Mouse (Mus musculus) thymus, postnatal 10 days (tissue): ENCODE measurements at regions not wholly inside any gene's neighbourhood (a gene's known extent, or its start where the extent isn't known, plus 50 kb on each side); places are given as distances from the start of the nearest gene placed in this dataset.
"Not testable (repeated sequence)": the region's sequence is repeated elsewhere in the genome, so short reads cannot be mapped to it uniquely, and the experiment has no call there.

Experiments used
- DNase-seq, 2 experiments: peaks; one replicate each; pipeline ENCODE4 v3.0.0; 2021; ENCODE audit warnings: low spot score in 2 of 2

DNA sequence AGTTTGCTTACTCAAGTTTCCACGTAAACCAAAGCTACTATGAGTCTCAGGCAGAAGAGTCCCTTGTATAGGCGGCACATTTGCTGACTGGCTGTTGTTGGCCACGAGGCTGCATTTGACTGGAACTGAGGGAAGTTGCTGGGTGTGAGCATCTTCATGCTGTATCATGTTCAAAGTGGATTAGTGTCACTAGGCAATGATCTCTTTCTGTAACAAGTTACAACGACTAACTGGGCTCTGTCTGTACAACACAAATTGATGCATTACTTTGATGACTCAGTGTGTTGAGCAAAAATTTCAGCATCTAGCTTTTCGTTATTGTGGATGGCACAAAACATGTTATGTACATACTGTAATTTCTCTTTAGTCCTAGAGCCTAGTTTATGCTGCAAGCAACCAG lies 203.7 kb upstream of the P2ry1 start:
- DNase-seq, result no peak

DNA sequence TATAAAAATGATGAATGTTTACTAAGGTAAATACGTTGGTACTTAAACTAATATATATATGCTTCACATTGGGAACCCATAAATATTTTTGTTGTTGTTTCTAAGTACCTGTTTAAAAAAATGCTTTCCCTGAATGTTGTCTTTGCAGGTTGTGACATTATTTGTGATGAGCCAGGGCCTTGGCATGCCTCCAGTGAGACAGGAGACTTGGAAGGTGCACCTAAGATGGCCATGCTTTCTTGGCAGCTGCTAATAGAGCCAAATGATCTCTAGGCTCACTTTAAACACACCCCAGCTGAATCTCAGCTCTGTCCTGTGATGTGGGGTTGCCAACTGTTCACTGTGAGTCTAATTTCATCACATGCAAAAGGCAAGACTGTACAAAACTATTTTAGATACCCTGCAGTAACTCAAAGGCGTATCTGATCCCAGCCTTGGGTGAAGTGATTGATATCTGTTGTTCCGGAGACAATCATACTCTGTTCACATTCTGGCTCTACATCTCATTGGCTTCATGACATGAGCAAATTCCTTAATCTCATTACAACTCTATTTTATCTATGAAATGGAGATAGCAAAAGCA lies 197.8 kb upstream of the P2ry1 start:
- no peak for DNase-seq

DNA sequence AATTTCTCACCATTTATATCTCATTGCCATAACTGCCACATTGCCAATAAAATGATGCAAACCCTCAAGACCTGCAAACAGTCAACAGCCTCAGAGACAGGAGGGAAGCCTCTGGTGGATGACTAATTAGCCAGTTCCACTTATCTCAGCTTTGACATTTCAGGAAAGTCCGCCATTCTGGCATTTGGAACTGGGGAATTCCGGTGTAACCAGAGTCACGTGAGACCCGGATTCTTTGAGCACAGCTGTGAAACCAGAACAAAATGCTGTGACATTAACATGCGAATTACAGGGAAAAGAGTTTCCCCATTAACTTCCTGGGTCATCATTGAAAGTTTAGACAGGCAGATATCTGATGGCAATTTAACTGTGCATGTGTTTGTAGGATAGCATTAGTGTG lies 190.7 kb upstream of the P2ry1 start:
- no peak for DNase-seq

DNA sequence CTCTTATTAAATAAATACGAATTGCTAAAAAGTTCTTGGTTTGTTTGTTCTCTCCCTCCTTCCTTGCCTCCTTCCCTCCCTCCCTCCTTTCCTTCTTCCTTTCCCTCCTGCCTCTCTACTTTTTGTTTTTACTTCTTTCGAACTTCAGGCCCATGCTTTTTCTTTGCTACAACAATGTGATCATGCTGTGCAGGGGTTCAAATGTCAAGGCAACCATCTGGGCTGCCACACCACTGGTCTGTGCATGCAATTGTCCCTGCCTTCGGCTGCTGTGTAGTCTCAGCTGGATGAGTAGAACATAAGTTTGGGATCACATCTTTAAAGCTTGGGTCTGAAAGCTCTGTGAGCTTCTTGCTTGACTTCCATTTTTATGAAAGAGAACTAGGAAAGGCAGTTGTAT lies 189.1 kb upstream of the P2ry1 start:
- no peak for DNase-seq

DNA sequence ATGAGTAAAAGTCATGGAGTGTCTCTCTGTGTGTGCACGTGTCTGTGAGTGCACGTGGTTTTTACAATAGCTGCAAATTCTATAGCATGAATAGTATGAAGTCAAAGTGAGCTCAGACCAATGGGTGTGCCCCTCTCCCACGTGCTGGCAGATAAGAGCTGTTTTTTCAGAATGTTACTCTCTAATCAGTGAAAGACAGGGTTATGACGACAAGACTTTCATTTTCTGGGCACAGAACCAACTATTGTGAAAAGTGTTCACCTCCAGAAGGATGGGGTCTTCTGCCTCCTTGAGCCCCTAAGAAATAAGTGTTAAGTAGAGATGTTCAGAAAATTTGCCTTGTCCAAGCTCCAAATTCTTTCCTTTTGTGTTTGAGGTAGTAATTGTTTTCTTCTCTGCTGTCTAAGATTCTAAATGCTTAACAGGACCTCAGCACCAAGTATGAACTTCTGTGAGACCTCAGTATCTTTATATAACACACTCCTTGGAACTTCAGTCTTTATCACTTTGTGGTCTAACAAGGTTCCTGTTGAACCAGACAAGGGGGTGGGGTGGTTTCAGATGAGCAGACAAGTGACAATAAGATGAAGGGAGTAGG lies 182.8 kb upstream of the P2ry1 start:
- DNase-seq, result no peak

DNA sequence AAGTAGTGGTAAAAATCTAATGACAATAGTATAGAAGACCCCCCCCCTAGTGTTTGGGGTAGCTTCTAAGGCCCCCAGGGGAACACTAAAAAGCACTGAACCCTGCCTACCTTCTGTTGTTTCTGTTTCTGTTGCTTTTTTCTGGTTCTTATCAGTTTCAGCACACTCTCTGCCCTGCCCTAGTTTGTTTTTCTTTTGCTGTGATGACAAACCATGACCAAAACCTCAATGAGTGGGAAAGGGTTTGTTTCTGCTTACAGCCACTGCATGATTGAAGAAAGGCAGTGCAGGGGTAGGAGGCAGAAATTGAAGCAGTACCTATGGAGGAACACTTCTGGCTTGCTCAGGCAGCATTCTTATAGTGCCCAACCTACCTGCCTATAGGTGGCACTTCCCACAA lies 181.1 kb upstream of the P2ry1 start:
- DNase-seq, result no peak

DNA sequence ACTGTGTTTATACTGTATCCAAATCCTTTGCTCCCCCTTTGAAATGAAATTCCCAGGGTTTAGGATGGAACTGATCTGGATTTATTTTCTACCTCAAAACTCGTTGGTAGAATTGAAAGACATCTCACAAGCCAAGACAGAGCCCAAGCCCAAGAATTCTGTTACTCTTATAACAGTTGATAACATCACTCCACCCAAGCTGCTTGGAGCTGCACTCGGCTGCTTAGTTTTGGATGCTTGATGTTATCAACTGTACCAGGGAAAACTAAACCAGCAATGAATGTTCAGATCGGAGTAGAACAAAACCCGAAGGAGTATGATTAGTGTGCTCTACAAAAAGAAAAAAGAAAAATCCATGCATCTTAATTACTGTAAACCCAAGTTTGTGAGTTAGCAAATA lies 175.8 kb upstream of the P2ry1 start:
- no peak for DNase-seq

DNA sequence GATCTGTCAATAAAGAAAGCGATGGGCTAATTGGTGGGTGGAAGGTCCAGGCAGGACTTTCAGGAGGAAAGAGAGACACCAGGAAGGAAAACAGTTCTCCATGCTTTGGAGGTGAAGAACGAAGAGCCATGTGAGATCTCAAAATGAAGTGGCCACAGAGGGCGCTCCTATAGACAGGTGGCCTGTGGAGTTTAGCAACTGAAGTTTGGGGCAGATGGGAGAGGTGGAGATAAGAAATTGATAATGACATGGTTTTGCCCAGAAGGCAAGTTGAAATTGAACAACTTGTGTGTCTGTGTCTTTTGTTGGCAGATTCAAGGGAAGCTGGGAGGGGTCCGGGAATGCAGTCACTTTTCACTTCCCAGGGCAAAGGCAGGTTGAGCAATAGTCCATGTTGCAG lies 170.2 kb upstream of the P2ry1 start:
- DNase-seq, result no peak

DNA sequence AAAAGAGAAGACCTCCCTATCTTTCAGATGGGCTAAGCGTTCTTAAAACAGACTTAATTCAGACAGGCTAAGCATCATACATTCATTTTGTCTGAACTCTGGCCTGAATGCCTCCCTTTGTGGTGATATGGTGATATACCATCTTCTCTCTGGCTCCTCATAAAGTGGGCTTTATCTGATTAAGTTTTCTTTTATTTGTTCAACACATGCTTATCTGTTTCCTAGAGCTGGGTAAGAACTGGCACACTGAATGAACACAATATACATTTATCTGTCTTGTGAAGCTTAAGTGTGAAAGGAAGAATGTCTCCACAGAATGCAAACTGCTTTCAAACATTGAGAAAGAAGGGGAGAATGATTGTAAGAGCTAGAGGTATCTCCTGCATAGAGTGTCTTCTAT lies 160.7 kb upstream of the P2ry1 start:
- DNase-seq, result no peak

DNA sequence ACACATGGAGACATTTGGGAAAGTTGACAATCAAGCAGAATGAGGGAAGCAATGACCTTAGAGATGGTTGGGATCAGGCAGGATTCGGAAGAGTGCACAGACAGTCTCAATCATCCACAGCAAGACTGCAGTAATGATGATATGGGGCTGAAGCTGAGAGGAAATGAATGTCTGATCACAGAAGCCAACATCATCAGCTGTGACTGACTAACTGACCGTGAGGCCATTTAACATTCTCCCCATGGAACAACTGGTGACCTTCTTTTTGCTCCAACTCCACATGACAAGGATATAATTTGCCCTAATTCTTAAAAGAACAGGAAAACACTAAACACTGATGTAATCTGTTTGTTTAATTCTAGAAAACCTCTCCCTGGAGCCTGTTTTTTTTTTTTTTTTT lies 157.3 kb upstream of the P2ry1 start:
- DNase-seq, result no peak

DNA sequence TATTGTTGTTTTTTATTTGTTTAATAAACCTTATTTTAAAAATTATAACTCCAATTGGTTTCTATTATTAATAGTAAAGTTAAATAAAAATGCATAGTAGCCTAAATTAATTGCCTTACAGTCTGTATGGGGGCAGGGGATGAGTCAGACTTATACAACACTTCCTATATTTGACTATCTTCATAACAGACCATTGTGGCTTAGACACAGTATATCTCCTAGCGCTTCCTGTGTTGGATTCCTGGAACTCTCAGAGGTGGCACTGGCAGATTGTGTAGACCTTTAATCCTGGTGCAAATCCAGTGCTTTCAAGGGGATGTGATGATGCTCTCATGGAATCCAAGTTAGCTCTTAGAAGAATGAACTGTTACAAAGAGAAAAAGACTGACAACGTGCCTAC lies 154.2 kb upstream of the P2ry1 start:
- DNase-seq, result no peak

DNA sequence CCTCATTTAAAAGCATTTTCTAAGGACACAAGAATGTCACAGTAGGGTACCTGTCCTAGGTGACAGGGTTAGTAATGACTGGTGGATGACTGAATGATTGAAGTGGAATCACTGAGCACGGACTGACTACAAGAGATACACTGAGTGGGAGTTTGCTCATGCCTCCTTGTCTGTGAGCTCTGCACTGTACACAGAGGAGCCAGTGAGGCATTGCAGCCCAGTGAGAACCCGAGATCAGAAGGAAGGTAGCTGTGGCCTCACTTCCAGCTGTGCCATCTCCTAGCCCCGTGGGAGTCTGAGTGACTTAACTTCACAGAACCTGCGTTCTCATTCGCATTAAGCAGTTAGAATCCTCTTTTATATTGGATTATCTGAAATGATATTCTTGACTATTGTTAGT lies 148.8 kb upstream of the P2ry1 start:
- DNase-seq, result no peak

DNA sequence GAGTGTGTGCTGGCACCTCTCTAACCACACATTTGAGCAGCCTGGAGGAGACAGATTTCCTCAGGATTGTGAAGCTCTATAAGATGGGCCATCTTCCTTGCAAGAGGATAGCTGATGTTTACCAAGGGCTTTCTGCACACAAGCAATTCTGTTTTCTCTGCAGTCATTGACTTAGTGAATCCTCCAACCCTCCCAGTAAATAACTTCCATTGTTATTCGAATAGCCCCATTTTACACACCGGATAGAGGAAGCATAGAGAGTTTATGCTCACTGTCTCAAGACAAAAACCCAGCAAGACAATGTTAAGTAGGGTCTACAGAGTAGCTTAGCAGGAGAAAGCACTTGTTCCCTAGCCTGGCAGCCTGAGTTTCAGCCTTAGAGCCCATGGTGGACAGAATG lies 146.9 kb upstream of the P2ry1 start:
- no peak for DNase-seq

DNA sequence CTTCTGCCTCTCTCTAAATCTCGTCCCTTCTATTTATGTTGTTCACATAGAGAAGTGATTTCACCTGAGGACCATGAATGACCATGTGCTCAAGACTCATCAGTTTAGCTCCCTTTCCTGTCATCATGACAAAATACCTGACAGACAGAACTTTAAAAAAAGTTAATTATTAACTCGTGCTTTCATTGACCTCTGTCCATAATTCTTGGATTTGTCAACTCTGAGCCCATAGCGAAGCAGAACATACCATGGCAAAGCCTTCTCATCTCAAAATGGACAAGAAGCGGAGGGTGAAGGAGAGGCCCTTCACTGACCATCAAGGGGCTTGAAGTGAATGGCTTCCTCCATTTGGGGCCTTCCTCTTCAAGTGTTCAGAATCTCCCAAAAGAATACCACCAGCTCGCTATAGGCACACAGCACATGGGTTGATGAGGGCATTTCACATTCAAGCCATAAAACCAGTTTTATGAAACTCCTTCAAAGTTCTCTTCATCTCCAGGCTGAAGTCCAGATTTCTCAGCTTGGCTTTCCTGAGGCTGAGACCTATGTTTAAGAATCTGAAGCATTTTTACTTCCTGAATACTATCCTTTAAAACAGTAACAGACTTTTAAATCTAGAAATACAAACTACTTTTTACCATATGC lies 144.0 kb upstream of the P2ry1 start:
- no peak for DNase-seq

DNA sequence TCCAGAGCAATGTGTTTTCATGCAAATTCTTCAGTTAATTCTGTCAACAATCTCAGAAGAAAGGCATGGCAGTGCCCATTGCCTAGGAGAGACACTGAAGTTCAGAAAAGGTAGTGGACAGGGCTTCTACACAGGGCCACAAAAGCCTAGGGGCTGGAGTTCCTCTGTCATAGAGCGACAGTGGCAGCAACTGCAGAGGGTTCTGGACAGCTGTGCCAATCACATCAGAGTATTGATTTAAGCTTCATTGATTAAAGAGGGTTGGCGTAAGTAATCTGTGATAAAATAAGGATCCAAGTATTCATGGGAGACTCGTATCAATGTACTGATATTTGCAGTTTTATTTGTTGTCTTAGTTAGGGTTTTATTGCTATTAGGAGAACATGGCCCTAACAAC lies 143.5 kb upstream of the P2ry1 start:
- no peak for DNase-seq

DNA sequence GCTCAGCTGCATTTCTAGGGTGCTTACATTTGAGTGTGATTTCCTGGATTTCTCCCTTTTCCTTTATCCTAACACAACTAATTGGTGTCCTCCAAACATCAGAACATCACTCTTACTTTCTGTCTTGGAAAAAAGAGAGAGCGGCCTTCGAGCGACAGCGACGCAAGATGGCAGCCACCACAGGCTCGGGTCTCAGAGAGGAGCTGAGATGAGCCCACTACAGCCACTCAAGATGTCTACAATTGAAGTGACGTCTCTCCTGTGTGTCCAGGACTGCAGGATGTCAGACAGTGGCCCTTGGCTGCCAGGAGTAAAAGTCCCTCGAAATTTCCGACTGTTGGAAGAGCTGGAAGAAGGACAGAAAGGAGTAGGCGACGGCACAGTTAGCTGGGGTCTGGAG lies 125.7 kb upstream of the P2ry1 start:
- not testable (repeated sequence) for DNase-seq

DNA sequence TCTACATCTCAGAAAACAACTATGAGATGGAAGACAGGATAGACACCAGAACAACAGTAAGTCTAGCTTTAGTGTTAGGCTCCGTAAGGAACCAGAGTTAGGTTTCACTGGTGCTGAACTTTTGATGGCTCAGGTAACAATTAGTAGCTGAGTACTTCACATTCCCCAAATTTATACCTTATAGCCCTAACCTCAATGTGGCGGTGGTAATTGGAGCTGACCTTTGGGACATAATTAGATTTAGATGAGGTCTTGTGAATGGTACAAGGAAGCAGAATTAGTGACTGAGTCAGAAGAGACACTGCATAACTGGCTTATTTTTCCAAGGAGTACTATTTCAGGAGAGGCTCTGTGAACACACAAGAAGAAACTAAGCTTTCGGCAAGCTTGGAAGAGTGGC lies 123.7 kb upstream of the P2ry1 start:
- no peak for DNase-seq

DNA sequence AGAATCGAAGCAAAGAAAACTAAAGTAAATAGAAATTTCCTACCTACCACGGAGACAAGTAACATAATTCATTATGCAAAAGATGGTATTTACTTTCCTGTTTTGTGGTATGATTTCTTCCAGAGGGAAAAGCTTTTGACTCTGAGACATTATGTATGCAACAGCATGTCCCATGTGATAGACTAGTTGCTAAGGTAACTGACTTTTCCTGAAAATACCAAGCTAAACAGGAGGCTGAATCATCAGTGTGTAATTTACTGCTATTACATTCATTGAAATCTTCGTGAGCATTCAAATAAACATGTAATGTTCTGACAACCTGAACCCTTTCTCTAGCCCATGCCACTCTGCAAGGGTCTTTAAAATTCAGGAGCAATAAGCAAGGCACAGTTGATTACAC lies 118.6 kb upstream of the P2ry1 start:
- DNase-seq, result no peak

DNA sequence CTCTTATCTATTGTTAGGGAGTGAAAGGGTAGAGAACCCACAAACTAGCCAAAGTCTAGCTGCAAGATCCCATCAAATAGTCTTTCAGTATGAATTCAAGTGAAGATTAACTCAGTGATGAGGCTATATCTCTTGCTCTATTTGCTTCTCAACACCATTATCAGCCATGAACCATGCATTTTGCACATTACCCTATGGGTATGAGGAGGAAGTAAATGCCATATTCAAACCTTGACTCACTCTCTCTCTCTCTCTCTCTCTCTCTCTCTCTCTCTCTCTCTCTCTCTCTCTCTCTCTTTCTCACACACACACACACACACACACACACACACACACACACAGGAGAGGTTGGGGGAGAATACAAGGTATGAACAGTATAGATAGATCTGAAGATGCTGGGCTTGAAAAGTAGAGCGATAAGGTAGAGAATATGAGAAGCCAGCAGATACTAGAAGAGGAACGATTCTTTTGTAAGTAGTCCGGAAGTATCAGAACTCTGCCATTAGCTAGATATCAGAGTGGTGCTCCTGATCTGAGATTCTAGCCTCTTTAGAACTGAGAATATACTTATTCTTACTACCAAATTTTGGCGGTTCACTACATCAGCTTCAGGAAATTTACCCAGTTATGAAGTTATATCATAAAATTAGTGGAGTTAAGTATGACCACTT lies 113.3 kb upstream of the P2ry1 start:
- no peak for DNase-seq

DNA sequence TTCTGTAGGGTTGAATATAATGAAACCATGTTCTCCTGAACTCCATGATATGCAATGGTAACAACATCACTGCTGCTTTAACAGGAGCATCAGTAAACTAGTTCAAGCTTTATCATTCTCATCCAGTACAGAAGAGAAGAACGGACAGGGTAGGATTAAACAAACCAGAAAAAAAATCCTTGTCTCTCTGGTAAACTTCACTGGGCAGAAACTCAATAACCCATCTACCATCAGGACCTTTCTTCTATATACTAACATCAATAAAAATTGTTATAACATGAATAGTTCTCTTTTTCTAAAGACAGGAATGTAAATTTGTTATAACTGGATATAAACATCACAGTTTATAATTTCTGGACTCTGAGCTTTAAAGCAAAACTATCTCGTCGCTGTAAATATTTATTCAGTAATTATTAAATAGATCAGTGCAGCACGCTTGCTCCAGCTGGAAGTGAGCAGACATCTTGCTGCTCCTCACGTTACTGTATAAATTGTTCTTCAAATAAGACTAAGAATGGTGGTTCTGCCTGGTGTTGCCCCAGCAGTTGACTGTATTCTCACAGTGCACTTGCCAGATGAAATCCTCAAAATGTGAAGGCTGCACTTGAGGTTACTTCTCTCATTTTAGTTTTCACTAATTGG lies 104.8 kb upstream of the P2ry1 start:
- no peak for DNase-seq

DNA sequence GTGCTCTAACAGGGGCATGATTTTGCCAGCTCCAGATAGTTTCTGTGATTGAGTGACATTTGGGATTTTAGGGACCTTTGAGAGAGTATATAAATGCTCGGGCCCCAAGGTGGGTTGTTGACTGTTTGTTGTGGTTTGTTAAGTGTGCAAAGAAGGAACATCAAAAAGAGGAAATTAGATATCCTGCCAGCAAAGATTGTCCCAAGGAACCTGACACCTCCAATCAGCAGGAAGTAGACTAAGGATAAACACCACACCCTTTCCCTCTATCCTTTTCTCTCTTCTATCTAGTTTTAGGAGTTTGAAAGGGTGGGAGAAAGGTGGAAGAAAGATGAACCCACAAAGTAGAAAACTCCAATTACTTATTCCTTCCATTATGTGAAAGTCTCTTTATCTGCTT lies 103.9 kb upstream of the P2ry1 start:
- DNase-seq, result no peak

DNA sequence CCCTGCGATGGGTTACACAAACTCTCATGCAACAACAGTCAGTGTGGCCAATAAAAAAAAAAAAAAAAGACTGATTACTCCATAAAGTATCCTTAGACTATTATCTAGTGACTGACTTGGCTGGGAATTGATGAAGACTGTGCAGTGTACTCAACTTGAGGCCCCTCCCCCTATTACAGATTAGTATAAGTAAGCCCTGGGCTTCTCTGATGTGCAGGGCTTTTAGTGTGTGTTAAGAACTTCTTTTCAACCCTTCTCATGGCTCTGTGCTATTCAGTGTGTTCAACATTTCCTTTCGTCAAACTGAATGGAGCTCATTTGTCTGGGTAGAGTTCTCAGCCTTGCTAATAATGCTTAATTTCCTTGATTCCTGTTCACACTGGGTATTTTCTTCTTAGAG lies 101.0 kb upstream of the P2ry1 start:
- DNase-seq, result no peak

DNA sequence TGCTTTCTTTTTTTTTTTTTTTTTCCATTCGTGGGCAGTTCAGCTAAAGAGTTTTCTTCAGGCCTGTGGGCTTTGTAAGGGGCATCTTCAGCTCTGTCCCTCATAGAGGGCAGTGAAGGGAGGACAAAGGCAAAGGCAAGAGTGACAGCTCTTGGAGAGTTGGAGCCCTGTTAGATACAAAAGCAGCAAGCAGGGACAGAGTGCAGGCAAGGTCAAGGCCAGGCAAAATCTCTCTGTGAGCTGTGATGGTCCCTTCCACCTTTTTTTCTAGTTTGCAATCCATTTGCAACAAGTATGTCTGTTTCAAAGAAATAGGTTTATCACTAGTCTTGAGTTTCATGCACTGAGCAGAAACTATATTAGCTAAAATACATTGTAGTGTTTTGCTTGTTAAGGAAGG lies 86.2 kb upstream of the P2ry1 start:
- no peak for DNase-seq
